Mouse (Mus musculus) liver, embryonic 13.5 days (tissue): Measurements from ENCODE around the gene Macf1. TPM values are rescaled to one million over a fixed set of nuclear protein-coding genes. Genes with fewer than 3 reads are reported as not detected.

ENCODE experiments used
- ATAC-seq: fragments of 200-750 bp; cut with Nextera tagmentation; 2 replicates; pipeline ENCODE4 v1.8.0; 2017; ENCODE audit warnings: low read depth, mild to moderate bottlenecking, moderate number of reproducible peaks, moderate library complexity
- DNase-seq: peaks from one replicate; pipeline ENCODE4 v3.0.0; 2022
- H3K27ac ChIP-seq: fragments of 300-500 bp; sonication (generic); 2 replicates; pipeline ENCODE4 v1.5.1; 2015; ENCODE audit warnings: moderate library complexity, mild to moderate bottlenecking, inconsistent platforms
- H3K27me3 ChIP-seq: fragments of 300-500 bp; sonication (generic); 2 replicates; pipeline ENCODE4 v1.6.1; 2015; ENCODE audit warnings: mild to moderate bottlenecking, inconsistent platforms
- H3K36me3 ChIP-seq: fragments of 300-500 bp; sonication (generic); 2 replicates; pipeline ENCODE4 v1.6.1; 2015; ENCODE audit warnings: mild to moderate bottlenecking, inconsistent platforms
- H3K4me1 ChIP-seq: fragments of 300-500 bp; sonication (generic); replicated peaks from 2 replicates; pipeline ENCODE4 v1.6.1; 2015; ENCODE audit warnings: inconsistent platforms
- H3K4me2 ChIP-seq: fragments of 300-500 bp; sonication (generic); 2 replicates; pipeline ENCODE4 v1.6.1; 2015; ENCODE audit warnings: inconsistent platforms, mild to moderate bottlenecking, moderate library complexity
- H3K4me3 ChIP-seq: fragments of 300-500 bp; sonication (generic); replicated peaks from 2 replicates; pipeline ENCODE4 v1.5.1; 2015; ENCODE audit warnings: mild to moderate bottlenecking, inconsistent platforms
- H3K9ac ChIP-seq: fragments of 300-500 bp; sonication (generic); 2 replicates; pipeline ENCODE4 v1.6.1; 2015; ENCODE audit warnings: mild to moderate bottlenecking, inconsistent platforms
- H3K9me3 ChIP-seq: fragments of 300-500 bp; sonication (generic); replicated peaks from 2 replicates; pipeline ENCODE4 v1.6.1; 2016; ENCODE audit warnings: inconsistent platforms
- WGBS: fragments of 180-500 bp; shearing (Covaris S2); methylation state at CpG from one replicate; pipeline ENCODE4 v1.1.7; 2015; ENCODE audit not compliant: insufficient replicate concordance; 5-methylcytosine and 5-hydroxymethylcytosine counted together
- polyA plus RNA-seq: library from polyadenylated mRNA; unstranded; fragments of >200 nt; fragmentation: Nextera tagmentation; extraction: Ambion mirVana; gene quantifications from 2 replicates; pipeline ENCODE4 v1.2.1, GENCODE M21; 2015

Gene Macf1
- polyA plus RNA-seq, 1 experiment from 2014 or later, result 9.5 TPM

DNA sequence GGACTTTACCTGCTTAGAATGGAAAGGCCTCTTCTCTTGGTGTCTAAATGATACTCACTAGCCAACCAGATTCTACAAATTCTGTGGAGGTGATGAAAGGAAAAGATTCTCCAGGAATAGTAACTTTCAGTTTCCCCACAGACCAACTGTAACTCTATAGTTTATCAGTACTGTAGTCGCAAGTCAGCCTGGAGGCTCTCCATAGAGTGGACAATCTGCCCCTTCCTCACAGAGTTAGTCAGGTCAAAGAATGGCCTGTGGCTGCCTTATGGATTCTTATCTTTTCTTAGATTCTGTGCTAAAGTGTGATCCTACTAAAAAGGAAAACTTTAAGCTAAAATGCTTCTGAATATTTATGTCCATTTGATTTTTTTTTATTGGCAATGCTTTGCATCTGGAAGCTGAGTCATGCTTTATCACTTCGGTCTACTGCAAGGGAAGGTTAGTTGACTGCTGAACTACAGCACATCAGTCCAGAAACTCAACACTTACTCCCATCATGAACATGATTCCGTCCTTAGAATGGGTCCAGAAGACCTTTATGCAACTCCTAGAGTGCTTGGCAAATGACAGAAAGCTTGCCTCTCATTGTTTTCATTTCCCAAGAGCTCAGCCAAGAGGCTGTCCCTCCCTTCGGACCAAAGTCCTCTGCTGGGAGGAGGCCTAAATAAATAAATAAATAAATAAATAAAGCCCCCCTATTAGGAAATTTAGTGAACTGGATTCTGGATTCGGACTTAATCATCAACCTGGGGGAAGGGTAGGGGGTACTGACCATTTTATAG is 256.1 kb downstream of the Macf1 start:
- peaks cover 39% of the 10 kb centered on the region for H3K4me1 ChIP-seq
- H3K4me2 ChIP-seq, result no peak overlapping the region
- no peak overlapping the region for H3K27ac ChIP-seq
- H3K27me3 ChIP-seq, result no peaks in the 10 kb centered on the region
- H3K9me3 ChIP-seq, result no peaks in the 10 kb centered on the region
- 55% methylated on average over 5 of the region's 5 CpGs for whole genome bisulfite sequencing
- ATAC-seq (no peak), DNase-seq (no peak)
- no peak overlapping the region for H3K4me3 ChIP-seq
- peaks cover 18% of the 10 kb centered on the region for H3K36me3 ChIP-seq
- no peak overlapping the region for H3K9ac ChIP-seq

DNA sequence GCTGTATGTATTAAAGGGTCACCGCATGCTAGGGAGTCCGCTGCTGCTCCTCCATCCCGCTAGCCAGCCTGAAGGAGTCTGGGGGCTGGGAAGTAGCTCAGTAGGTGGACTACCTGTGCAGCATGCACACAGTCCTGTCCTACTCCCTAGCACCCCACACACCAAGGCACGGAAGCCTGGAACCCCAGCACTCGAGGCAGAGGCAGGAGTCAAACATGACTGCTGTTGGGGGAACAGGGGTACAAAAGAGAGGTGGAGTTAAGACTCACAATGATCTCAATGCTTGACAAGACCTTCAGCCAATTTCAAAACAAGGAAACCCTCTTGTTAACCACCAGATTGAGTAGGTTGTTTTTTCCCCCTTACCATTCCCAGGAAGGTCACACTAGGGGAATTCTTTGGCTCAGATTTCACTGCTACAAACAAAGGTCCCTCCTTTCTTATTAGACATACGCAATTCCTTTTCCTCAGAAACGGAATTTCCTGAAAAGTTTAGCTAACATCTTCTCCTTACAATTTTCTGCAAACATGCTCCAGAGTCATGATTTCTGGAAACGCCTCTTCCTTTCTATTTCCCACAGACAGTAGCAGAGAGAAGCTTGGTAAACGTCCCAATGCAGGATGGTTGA is 256.8 kb downstream of the Macf1 start:
- Histone ChIP-seq H3K36me3 (peaks cover 11% of the 10 kb centered on the region), H3K4me2 (no peak overlapping the region), H3K27me3 (no peaks in the 10 kb centered on the region), H3K9me3 (no peaks in the 10 kb centered on the region), H3K9ac (no peak overlapping the region), H3K4me1 (peaks cover 47% of the 10 kb centered on the region), H3K4me3 (no peak overlapping the region), H3K27ac (no peak overlapping the region)
- WGBS, result 73% methylated on average over 9 of the region's 9 CpGs
- ATAC-seq (no peak), DNase-seq (no peak)

DNA sequence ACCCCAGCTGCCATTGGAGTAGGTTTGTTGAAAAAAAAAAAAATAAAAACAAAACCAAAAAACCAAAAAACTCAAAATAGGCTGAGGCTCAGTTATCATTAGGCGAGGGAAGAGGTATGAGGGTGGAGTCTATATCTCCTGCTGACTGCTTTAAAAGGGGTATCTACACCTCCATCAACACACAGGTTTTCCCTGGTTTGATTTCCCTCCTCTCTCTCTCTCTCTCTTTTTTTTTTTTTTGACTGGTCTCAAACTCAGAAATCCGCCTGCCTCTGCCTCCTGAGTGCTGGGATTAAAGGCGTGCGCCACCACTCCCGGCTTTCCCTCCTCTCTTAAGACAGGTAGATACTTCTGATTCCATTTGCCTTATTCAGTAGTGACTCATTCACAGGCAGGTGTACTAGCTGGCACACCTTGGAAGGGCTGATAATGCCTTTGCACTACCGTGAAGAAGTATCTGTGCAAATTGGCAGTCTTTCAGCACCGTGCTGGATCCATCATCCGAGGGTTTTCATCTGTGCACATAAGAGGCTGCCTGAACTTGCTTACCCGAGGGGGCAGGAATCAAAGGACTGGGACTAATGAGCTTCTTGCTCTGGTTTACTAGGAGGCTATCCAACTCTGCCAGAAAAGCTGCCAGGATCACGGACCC is 257.6 kb downstream of the Macf1 start:
- H3K9me3 ChIP-seq, result no peaks in the 10 kb centered on the region
- H3K4me2 ChIP-seq, result no peak overlapping the region
- no peak overlapping the region for H3K4me3 ChIP-seq
- H3K4me1 ChIP-seq, result peaks cover 48% of the 10 kb centered on the region
- no peaks in the 10 kb centered on the region for H3K27me3 ChIP-seq
- no peak overlapping the region for H3K27ac ChIP-seq
- DNase-seq (no peak), ATAC-seq (no peak)
- no peak overlapping the region for H3K9ac ChIP-seq
- peaks cover 5% of the 10 kb centered on the region; the same call in 1 of the 2 replicates for H3K36me3 ChIP-seq
- WGBS, result 79% methylated on average over 10 of the region's 10 CpGs

DNA sequence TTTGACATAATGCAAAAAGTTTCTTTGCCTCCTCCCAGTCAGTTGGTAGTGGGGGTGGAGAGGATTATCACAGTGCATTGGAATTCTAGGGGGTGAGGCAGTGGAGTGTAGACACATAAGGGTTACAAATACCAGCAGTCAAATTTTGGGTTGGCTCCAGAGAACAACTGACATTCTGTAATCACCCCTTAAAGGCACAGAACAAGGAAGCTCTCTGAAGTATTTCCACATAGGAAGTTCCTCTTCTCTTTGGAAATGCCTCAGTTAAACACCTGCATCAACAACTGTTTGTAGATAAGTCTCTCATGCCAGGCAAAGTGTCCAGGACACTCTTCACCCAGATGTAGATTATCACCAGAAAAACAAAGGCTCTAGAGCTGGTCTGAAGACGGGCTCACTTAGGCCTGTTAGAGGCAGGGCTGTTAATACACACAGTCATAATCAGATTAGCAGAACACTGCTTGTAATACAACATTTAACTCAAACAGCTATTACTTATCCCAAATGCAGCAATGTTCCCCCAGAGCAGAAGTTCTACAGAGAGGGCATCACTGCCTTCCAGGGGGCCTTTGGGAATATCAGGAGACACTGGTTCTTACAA is 258.4 kb downstream of the Macf1 start:
- ATAC-seq, result no peak; the same call in 1 of the 2 replicates
- H3K9me3 ChIP-seq, result no peaks in the 10 kb centered on the region
- no peaks in the 10 kb centered on the region for H3K27me3 ChIP-seq
- H3K4me3 ChIP-seq, result no peak overlapping the region
- no peak for DNase-seq
- no peak overlapping the region for H3K9ac ChIP-seq
- peaks cover 48% of the 10 kb centered on the region for H3K4me1 ChIP-seq
- no peak overlapping the region for H3K27ac ChIP-seq
- H3K36me3 ChIP-seq, result peaks cover 5% of the 10 kb centered on the region; the same call in 1 of the 2 replicates
- no peak overlapping the region for H3K4me2 ChIP-seq
- 13% methylated on average over 1 of the region's 1 CpGs for WGBS

DNA sequence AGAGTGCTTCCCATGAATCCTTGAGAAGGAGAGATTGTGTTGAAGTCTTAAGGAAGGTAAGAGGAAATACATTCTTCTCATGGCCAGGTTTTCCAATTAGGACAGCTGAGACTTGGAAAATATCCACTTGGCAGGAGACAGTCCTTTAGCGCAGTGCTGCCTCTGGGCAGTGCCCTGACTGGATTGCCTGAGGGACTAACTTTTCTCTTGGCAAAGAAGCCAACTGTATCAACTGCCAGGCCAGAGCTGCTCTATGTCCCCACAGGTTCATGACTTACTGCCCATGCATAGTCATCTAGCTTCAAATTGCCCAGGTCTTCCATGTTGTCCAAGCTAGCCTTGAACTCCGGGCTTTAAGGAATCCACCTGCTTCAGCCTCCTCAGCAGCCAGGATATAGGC is 260.1 kb downstream of the Macf1 start:
- Histone ChIP-seq H3K4me3 (no peak overlapping the region), H3K9ac (no peak overlapping the region), H3K9me3 (no peaks in the 10 kb centered on the region), H3K27me3 (no peaks in the 10 kb centered on the region), H3K36me3 (peaks cover 5% of the 10 kb centered on the region; the same call in 1 of the 2 replicates), H3K4me1 (peaks cover 48% of the 10 kb centered on the region), H3K27ac (no peak overlapping the region), H3K4me2 (no peak overlapping the region)
- WGBS, result 84% methylated on average over 2 of the region's 2 CpGs
- ATAC-seq, result no peak
- DNase-seq, result no peak

DNA sequence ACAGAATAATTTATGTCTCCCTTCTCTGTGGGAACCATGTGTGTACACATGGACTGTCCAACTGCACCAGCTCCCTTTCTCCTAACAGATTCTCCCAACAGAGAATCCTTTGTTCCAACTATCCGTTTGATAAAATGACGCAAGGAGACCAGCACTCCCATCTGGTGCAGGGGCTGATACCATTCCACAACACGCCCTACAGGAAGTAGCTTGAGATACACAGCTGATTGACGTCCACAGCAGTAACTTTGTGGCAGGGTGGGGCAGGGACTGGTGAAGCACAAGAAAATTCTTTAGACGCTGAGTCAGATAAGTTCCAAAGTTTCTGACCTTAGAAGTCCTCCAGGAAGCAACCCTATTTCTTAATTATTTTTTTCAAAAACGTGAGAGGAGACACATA is 261.3 kb downstream of the Macf1 start:
- Histone ChIP-seq H3K4me3 (no peak overlapping the region), H3K9me3 (no peaks in the 10 kb centered on the region), H3K27ac (no peak overlapping the region; the same call in 1 of the 2 replicates), H3K9ac (no peak overlapping the region), H3K27me3 (no peaks in the 10 kb centered on the region), H3K4me1 (peaks cover 47% of the 10 kb centered on the region), H3K4me2 (0 out of 2 replicates have a peak overlapping the region, but pooled peaks have one; percentile 3), H3K36me3 (peaks cover 5% of the 10 kb centered on the region; the same call in 1 of the 2 replicates)
- peak; percentile 85 for ATAC-seq
- WGBS, result 8% methylated on average over 6 of the region's 6 CpGs
- peak; percentile 24 for DNase-seq

DNA sequence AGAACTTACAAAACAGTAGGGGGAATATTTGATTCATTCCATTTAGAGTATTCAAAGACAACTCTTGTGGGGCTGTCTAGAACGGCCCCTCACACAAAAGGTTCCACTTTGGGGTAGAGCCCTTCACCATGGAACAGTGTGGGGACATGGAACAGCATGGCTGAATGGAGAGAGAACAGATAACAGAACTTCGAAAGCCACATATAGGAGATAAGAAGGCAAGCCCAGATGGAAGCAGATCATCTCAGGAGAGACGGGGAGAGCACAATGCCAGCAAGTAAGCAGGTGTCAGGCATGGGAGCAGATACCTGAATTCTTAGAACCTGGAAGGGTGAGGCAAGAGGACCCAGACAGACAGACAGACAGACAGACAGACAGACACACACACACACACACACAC is 266.1 kb downstream of the Macf1 start:
- 33% methylated on average over 3 of the region's 3 CpGs for WGBS
- DNase-seq, result no peak
- peak; percentile 43; the same call in 1 of the 2 replicates for ATAC-seq
- Histone ChIP-seq H3K4me3 (no peak overlapping the region), H3K4me1 (peaks cover 22% of the 10 kb centered on the region), H3K36me3 (no peaks in the 10 kb centered on the region), H3K4me2 (no peak overlapping the region), H3K27me3 (no peaks in the 10 kb centered on the region), H3K9ac (no peak overlapping the region), H3K27ac (no peak overlapping the region), H3K9me3 (no peaks in the 10 kb centered on the region)

DNA sequence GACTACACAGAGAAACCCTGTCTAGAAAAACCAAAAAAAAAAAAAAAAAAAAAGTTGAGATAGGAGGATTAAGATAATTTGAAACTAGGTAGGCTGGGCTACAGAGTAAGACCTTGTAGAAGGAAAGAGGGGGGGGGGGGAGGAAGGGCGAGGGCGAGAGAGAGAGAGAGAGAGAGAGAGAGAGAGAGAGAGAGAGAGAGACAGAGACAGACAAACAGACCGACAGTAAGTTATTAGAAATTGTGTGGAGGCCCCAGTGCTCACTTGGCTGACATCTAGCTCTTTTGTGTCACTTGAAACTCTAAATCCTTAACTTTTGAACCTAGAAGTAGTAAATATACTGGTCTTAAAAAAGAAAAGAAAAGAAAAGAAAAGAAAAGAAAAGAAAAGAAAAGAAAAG is 266.7 kb downstream of the Macf1 start:
- 63% methylated on average over 1 of the region's 3 CpGs for WGBS
- no peak for DNase-seq
- Histone ChIP-seq H3K4me1 (peaks cover 20% of the 10 kb centered on the region), H3K9me3 (no peaks in the 10 kb centered on the region), H3K27me3 (no peaks in the 10 kb centered on the region), H3K27ac (no peak overlapping the region), H3K9ac (no peak overlapping the region), H3K4me3 (no peak overlapping the region), H3K36me3 (no peaks in the 10 kb centered on the region), H3K4me2 (no peak overlapping the region)
- no peak for ATAC-seq

DNA sequence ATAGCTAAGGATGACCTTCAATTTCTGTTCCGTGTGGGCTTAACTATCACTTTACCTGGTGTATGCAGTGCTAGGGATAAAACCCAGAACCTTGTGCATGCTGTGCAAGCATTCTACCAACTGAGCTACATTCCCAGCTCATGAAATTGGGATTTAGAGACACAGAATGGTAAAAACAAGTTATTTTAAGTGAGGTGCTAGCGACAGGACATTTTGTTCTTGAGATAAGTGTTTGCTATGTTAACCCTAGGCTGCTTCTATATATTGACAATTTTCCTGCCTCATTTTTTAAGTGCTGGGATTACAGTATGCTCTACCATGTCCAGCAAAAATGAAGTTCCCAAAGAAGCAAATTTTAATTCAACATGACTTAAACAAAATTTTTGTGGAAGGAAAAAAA is 267.3 kb downstream of the Macf1 start:
- 68% methylated on average over 2 of the region's 2 CpGs for WGBS
- H3K9ac ChIP-seq, result no peak overlapping the region
- DNase-seq (no peak), ATAC-seq (no peak)
- peaks cover 24% of the 10 kb centered on the region for H3K4me1 ChIP-seq
- no peak overlapping the region for H3K27ac ChIP-seq
- H3K4me3 ChIP-seq, result no peak overlapping the region
- no peaks in the 10 kb centered on the region for H3K27me3 ChIP-seq
- no peaks in the 10 kb centered on the region for H3K9me3 ChIP-seq
- no peaks in the 10 kb centered on the region for H3K36me3 ChIP-seq
- H3K4me2 ChIP-seq, result no peak overlapping the region

DNA sequence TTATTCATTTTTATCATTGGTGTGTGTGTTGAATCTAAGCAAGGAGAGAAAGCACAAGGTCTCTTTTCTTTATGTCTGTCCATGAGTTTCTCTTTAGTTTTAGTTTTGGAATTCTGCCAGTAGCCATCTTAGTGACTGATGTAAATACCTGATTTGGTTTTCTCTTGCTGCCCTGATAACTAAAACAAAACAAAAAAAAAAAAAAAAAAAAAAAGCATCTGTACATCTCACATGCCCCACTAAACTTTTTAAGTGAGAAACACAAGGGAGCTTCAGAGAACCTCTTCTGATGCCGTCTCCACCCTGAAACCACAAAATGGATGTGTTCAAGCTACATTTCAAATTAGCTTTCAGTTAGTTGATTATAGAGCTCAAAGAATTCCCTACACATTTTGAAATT is 268.6 kb downstream of the Macf1 start:
- Histone ChIP-seq H3K9me3 (no peaks in the 10 kb centered on the region), H3K27me3 (no peaks in the 10 kb centered on the region), H3K4me3 (no peak overlapping the region), H3K36me3 (no peaks in the 10 kb centered on the region), H3K9ac (no peak overlapping the region), H3K27ac (no peak overlapping the region), H3K4me1 (peaks cover 36% of the 10 kb centered on the region), H3K4me2 (no peak overlapping the region)
- no peak for ATAC-seq
- WGBS, result 72% methylated on average over 1 of the region's 1 CpGs
- DNase-seq, result no peak

DNA sequence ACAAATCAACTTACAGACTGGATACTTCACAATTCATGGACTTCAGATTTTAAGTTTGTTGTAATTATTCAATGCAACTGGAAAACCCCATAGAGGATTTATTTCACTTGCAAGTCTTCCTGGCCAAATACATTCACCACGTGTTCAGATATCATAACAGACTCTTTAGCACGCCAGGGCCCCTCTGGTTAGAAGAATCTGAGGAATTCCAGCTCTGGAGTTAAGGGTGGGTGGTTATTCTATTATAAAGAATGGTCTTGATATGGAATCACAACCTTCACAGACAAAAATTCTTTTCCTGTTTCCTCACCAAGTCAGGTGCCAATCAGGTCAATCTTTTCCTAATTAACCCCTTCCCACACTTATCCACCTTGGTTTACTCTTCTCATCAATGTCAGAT is 270.3 kb downstream of the Macf1 start:
- no peak for ATAC-seq

More for the DNA sequence above, 270.3 kb downstream of the Macf1 start:
- Histone ChIP-seq H3K4me2 (no peak overlapping the region), H3K27ac (no peak overlapping the region), H3K36me3 (peaks cover 10% of the 10 kb centered on the region), H3K9me3 (no peaks in the 10 kb centered on the region), H3K4me1 (peaks cover 53% of the 10 kb centered on the region), H3K27me3 (no peaks in the 10 kb centered on the region), H3K9ac (no peak overlapping the region), H3K4me3 (no peak overlapping the region)
- no peak for DNase-seq
- 68% methylated on average over 2 of the region's 2 CpGs for WGBS
